Mouse (Mus musculus): Measurements from ENCODE around the gene Ank. TPM values are rescaled to one million over a fixed set of nuclear protein-coding genes. Genes with fewer than 3 reads are reported as not detected.
"Not testable (repeated sequence)": the region's sequence is repeated elsewhere in the genome, so short reads cannot be mapped to it uniquely, and the experiment has no call there.

The Ank gene
- polyA plus RNA-seq, 1 experiment from 2014 or later, result 9.3 TPM

- no peaks in the 10 kb centered on the region for H3K36me3 ChIP-seq (ENCODE audit: insufficient read depth, low read length)
- H3K4me2 ChIP-seq (replicated peaks; ENCODE audit: low read depth, low read length), result no peak overlapping the region
- no peak for ATAC-seq
- no peak for DNase-seq (ENCODE audit: low spot score)
- no peaks in the 10 kb centered on the region for H3K27me3 ChIP-seq (replicated peaks; ENCODE audit: insufficient read depth, low read length)
- H3K9ac ChIP-seq (replicated peaks; ENCODE audit: low read depth), result no peak overlapping the region
- no peak overlapping the region for H3K27ac ChIP-seq (ENCODE audit: low read length)
- WGBS, result 64% methylated on average over 8 of the region's 9 CpGs
- no peak for TF ChIP-seq CTCF (IDR thresholded peaks at IDR 0.05)
- no peak for TF ChIP-seq EP300 (IDR thresholded peaks at IDR 0.05)
- no peak overlapping the region for H3K4me3 ChIP-seq (ENCODE audit: low read depth, low read length)
- H3K9me3 ChIP-seq (ENCODE audit: low read length), result no peaks in the 10 kb centered on the region
- H3K4me1 ChIP-seq (ENCODE audit: insufficient read depth, low read depth, low read length), result no peaks in the 10 kb centered on the region
Measured at GRCm38 (mm10) chr15:27444772-27445347, 21.6 kb upstream of the Ank start.

- Histone ChIP-seq H3K9me3 (ENCODE audit: low read length) (no peaks in the 10 kb centered on the region), H3K27me3 (replicated peaks; ENCODE audit: insufficient read depth, low read length) (no peaks in the 10 kb centered on the region), H3K9ac (replicated peaks; ENCODE audit: low read depth) (no peak overlapping the region), H3K36me3 (ENCODE audit: insufficient read depth, low read length) (no peaks in the 10 kb centered on the region), H3K4me2 (replicated peaks; ENCODE audit: low read depth, low read length) (no peak overlapping the region), H3K4me1 (ENCODE audit: insufficient read depth, low read depth, low read length) (no peaks in the 10 kb centered on the region), H3K4me3 (ENCODE audit: low read depth, low read length) (no peak overlapping the region), H3K27ac (ENCODE audit: low read length) (no peak overlapping the region)
- no peak for ATAC-seq
- WGBS, result 63% methylated on average over 5 of the region's 5 CpGs
- no peak for DNase-seq (ENCODE audit: low spot score)
- TF ChIP-seq CTCF (IDR thresholded peaks at IDR 0.05) (no peak), EP300 (IDR thresholded peaks at IDR 0.05) (no peak)
Measured at GRCm38 (mm10) chr15:27450689-27451088, 15.8 kb upstream of the Ank start.

- Histone ChIP-seq H3K4me3 (ENCODE audit: low read depth, low read length) (no peak overlapping the region), H3K4me2 (replicated peaks; ENCODE audit: low read depth, low read length) (no peak overlapping the region), H3K27me3 (replicated peaks; ENCODE audit: insufficient read depth, low read length) (no peaks in the 10 kb centered on the region), H3K9ac (replicated peaks; ENCODE audit: low read depth) (no peak overlapping the region), H3K27ac (ENCODE audit: low read length) (no peak overlapping the region), H3K9me3 (ENCODE audit: low read length) (no peaks in the 10 kb centered on the region), H3K4me1 (ENCODE audit: insufficient read depth, low read depth, low read length) (no peaks in the 10 kb centered on the region), H3K36me3 (ENCODE audit: insufficient read depth, low read length) (no peaks in the 10 kb centered on the region)
- no peak for TF ChIP-seq CTCF (IDR thresholded peaks at IDR 0.05)
- no peak for TF ChIP-seq EP300 (IDR thresholded peaks at IDR 0.05)
- WGBS, result 77% methylated on average over 3 of the region's 3 CpGs
- no peak for DNase-seq (ENCODE audit: low spot score)
- ATAC-seq, result no peak
Measured at GRCm38 (mm10) chr15:27451760-27452159, 14.7 kb upstream of the Ank start.

GRCm38 (mm10) chr15:27452496-27452895, 14.0 kb upstream of the Ank start:
- no peak overlapping the region for H3K4me3 ChIP-seq (ENCODE audit: low read depth, low read length)
- H3K27me3 ChIP-seq (replicated peaks; ENCODE audit: insufficient read depth, low read length), result no peaks in the 10 kb centered on the region
- no peak for TF ChIP-seq EP300 (IDR thresholded peaks at IDR 0.05)
- no peak for TF ChIP-seq CTCF (IDR thresholded peaks at IDR 0.05)
- DNase-seq (ENCODE audit: low spot score) (no peak), ATAC-seq (no peak)
- no peaks in the 10 kb centered on the region for H3K36me3 ChIP-seq (ENCODE audit: insufficient read depth, low read length)
- H3K9me3 ChIP-seq (ENCODE audit: low read length), result no peaks in the 10 kb centered on the region
- H3K4me2 ChIP-seq (replicated peaks; ENCODE audit: low read depth, low read length), result no peak overlapping the region
- 83% methylated on average over 9 of the region's 9 CpGs for WGBS
- H3K4me1 ChIP-seq (ENCODE audit: insufficient read depth, low read depth, low read length), result no peaks in the 10 kb centered on the region
- no peak overlapping the region for H3K27ac ChIP-seq (ENCODE audit: low read length)
- H3K9ac ChIP-seq (replicated peaks; ENCODE audit: low read depth), result no peak overlapping the region

GRCm38 (mm10) chr15:27457001-27457400, 9.5 kb upstream of the Ank start:
- 63% methylated on average over 2 of the region's 2 CpGs for WGBS
- no peaks in the 10 kb centered on the region for H3K9me3 ChIP-seq (ENCODE audit: low read length)
- H3K27me3 ChIP-seq (replicated peaks; ENCODE audit: insufficient read depth, low read length), result no peaks in the 10 kb centered on the region
- H3K4me1 ChIP-seq (ENCODE audit: insufficient read depth, low read depth, low read length), result no peaks in the 10 kb centered on the region
- H3K9ac ChIP-seq (replicated peaks; ENCODE audit: low read depth), result no peak overlapping the region
- no peak overlapping the region for H3K27ac ChIP-seq (ENCODE audit: low read length)
- ATAC-seq (no peak), DNase-seq (ENCODE audit: low spot score) (no peak)
- TF ChIP-seq EP300 (IDR thresholded peaks at IDR 0.05), result no peak
- TF ChIP-seq CTCF (IDR thresholded peaks at IDR 0.05), result no peak
- H3K4me3 ChIP-seq (ENCODE audit: low read depth, low read length), result no peak overlapping the region
- H3K4me2 ChIP-seq (replicated peaks; ENCODE audit: low read depth, low read length), result no peak overlapping the region
- H3K36me3 ChIP-seq (ENCODE audit: insufficient read depth, low read length), result no peaks in the 10 kb centered on the region

GRCm38 (mm10) chr15:27459781-27460180, 6.7 kb upstream of the Ank start:
- 48% methylated on average over 14 of the region's 14 CpGs for WGBS
- not testable (repeated sequence) for H3K4me3 ChIP-seq (ENCODE audit: low read depth, low read length); ATAC-seq

More at GRCm38 (mm10) chr15:27459781-27460180, 6.7 kb upstream of the Ank start:
- H3K9me3 ChIP-seq (ENCODE audit: low read length); DNase-seq (ENCODE audit: low spot score); H3K36me3 ChIP-seq (ENCODE audit: insufficient read depth, low read length); H3K27ac ChIP-seq (ENCODE audit: low read length); H3K4me1 ChIP-seq (ENCODE audit: insufficient read depth, low read depth, low read length); H3K9ac ChIP-seq (replicated peaks; ENCODE audit: low read depth); H3K27me3 ChIP-seq (replicated peaks; ENCODE audit: insufficient read depth, low read length); H3K4me2 ChIP-seq (replicated peaks; ENCODE audit: low read depth, low read length): not testable (repeated sequence)
